Mouse (Mus musculus): Measurements from ENCODE around the gene Wdr34.
"Not testable (repeated sequence)": the region's sequence is repeated elsewhere in the genome, so short reads cannot be mapped to it uniquely, and the experiment has no call there.

Wdr34 gene

DNA sequence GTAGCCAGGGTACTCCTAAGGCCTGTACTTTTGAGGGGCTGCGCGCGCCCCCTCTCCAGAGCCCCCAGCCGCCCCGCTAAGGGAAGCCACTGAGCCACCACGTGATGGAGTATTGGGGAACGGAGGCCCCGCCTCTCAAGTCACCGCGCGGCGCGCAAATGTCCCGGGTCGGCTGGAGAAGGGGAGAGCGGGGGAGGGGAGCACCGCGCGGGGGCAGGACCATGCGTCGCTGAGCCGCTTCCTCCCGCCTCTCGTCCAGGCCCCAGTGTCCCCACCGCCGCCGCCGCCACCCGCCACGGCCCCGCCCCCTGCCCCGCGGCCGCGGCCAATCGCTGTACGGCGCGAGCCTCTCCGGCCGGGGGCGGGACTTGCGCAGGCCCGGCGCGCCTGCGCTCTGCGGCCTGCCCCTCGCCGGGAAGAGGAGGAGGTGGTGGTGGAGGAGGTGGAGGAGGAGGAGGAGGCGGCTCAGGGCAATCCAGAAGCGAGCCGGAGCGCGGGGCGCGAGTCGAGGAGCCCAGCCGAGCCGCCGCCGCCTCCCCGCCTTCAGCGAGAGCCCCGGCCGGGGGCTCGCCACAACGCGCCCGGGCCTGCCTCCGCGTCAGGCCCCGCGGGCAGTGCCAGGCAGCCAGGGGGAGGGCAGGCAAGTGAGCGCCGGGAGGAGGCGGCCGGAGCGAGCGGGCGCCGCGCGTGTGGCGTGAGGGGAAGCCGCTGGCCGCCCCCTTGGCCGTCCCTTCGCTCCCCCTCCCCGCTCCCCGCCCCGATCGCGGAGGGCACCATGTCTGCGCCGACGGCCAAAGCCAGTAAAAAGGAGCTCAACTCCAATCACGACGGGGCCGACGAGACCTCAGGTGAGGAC lies 17.6 kb upstream of the Wdr34 start:
- DNase-seq = peak; percentile 92 to 93

GRCm38 (mm10) chr2:30064298-30064697 lies 15.6 kb upstream of the Wdr34 start:
- DNase-seq = no peak

DNA sequence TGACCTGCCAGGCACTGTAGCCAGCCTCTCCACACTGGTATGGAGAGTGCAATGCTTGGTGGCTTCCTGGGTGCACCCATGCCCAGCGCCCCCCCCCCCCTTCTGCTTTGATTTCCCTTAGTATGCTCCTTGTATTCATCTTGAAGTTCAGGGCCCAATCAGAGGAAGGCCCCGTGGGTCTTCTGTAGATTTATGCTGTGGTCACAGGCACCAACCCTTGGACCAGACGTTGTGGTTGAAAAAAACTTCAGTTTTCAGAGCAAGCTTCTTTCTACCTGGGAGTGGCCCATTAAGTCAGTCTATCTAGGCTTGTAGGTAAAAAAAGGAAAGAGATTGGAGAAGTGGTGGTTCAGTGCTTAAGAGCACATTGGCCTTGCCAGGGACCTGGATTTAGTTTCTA lies 15.1 kb upstream of the Wdr34 start:
- DNase-seq = no peak

DNA sequence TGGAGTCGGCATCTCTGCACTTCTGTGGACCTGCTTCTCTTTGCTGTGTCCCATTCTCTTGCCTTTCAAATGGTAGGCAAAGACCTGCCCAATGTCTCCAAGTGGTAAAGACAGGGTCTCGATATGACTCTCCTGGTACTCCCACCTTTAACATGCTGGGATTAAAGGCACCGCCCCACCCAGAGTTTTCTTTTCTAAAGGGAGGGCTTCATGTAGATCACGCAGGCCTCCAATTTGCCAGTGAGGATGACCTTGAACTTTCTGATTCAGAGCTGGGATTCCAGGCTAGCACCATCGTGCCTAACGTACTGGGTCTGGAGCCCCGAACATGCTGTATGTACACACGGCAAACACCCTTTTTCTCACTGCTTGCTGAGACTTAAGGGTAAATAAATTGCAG lies 14.6 kb upstream of the Wdr34 start:
- no peak for DNase-seq

DNA sequence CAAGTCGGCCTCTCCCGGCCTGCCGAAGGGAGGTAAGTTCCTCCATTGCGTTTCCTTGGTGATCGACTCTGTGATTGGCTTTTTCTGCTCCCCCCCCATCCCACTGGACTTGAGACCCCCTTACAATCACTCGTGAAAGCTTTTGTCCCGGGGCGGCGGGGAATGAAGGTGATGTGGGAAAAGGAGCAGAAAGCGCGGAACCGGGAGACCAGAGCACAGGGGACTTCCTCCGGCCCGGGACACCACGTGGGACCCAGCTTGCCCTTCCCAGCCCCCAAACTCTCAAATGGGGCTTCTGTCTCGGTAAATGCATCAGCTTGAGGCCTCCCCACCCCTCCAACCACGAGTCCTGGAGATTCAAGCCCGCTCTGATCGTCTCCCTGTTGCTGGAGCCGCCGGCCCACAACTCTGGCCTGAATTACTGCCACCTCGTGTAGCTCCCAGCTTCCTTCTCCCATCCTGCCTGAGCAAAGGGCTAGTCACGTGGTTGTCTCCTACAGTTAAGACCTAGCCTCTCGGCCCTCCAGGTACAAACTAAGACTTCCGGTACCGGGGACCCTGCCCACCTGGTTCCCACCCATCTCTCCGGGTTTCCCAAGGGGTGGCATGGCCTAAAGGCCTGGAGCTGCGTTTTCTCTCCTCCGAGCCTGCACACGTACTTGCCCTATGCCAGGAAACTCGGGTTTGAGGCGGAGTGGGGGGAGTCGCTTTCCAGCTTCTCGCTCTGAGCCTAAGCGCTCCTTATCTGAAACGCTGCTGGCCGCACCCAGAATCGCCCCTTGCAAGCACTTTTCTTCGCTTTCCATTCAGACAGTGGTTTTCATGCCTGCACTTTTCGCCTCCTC lies 13.8 kb upstream of the Wdr34 start:
- peak; percentile 48 to 55 for DNase-seq

DNA sequence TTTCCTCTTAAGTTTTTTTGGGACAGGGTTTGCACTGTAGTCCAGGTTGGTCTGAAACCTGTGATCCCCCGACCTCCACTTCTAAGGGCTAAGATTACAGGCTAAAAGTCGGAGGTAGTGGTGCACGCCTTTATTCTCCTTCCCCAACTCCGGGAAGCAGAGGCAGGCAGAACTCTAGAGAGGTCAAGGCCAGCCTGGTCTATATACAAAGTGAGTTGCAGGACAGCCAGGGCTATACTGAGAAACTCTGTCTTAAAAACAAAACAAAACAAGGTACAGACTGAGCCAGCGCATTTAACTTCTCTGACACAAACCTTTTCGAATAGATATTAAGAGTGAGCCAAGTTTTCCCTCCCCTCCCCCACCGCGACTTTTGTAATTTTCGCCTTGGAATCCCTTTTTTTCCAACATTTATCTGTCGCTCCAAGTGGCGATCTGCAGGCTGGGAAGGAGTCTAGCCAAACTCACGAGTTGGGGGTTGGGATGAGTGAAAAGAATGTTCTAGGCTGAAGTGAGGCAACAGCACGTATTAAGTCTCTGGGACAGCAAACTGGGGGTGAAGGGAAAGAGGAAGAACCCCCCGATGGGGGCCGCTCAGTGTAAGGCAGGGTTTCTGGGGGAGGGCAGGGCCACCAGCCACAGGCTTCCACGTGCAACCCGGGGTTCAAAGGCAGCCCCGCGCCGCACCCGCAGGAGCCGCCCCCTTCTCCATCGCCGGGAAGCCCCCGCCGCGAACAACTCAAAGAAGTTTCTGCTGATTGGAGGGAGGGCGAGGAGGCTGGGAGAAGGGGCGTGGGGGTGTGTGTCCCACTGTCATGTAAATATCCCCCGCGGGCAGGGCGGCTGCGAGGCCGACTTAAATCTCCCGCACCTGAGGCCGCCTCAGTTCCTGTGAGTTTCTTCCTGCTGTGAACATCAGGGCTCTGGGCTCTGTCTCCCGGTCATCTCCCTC lies 12.8 kb upstream of the Wdr34 start:
- peak; percentile 61 to 76 for DNase-seq

DNA sequence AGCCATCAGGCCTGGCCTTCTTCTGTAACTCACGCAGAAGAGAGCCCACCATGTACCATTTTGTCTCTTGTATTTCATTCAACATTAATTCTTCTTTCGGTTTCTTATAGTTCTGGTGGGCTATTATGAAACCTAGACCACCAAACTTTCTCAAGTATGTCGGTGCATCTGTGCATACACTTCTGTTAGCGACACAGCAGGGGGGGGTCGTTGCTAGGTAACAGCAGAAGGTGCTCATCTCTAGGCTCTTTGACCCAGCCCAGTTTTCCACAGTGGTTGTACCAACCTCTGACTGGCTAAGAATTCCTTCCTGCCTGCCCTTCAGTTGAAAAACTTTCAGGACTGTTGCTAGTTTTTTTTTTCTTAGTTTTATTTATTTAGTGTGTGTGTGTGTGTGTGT lies 9.7 kb upstream of the Wdr34 start:
- no peak for DNase-seq

DNA sequence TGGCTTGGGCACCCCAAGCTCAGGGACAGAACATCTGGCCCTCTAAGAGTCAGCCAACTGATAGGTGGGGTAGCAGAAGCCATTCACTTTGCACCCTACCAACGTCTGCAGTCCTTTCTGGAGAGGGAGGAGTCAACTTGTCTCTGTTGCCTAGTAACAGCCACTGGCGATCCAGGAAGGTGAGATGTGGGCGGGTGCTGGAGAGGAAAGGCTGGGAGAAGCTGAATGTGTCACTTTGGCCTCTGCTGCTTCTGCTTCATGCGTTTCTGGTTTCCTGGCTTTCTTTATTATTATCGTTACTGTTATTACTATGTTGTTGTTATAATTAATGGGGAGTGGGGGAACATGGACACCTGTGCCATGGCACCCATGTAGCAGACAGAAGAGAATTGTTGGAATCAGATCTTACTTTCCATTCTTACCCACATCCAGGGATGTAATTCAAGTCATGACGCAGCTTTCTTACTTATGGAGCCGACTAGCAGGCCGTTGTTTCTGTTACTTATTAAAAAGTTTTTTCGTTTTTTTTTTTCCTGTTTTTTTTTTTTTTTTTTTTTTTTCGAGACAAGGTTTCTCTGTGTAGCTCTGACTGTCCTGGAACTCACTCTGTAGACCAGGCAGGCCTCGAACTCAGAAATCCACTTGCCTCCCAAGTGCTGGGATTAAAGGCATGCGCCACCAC lies 8.7 kb upstream of the Wdr34 start, which contains the start of gene Set:
TSS of gene Set (plus strand) at position 156 of the 682 bp plus-strand sequence.
- DNase-seq = no peak

DNA sequence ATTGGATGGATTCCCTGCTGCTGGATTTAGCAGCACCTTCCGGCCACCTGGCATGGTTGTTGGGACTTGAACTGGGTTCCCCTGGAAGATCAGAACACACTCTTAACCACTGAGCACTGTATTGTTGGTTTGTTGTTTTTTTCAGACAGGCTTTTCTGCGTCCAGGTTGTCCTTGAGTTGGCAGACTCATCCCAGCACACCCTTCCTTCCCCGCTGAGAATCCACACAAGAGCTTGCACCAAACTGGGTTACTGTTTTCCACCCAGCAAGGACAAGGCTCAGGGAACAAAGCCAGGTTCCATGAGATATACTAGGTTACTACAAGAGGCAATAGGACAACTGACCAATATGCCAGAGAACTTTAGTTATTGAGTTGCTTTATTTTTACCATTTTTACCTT lies 8.1 kb upstream of the Wdr34 start:
- DNase-seq = no peak

DNA sequence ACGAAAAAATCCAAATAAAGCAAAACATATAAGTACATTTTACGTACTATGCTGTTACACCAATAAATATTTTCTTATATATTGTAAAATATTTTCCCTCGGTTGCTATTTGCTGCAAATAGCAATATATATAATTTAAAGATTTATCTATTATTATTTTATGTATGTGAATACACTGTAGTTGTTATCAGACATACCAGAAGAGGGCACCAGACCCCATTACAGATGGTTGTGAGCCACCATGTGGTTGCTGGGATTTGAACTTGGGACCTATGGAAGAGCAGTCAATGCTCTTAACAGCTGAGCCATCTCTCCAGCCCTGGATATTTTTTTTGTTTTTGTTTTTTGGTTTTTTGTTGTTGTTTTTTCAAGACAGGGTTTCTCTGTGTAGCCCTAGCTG lies 6.6 kb upstream of the Wdr34 start:
- DNase-seq = not testable (repeated sequence)

DNA sequence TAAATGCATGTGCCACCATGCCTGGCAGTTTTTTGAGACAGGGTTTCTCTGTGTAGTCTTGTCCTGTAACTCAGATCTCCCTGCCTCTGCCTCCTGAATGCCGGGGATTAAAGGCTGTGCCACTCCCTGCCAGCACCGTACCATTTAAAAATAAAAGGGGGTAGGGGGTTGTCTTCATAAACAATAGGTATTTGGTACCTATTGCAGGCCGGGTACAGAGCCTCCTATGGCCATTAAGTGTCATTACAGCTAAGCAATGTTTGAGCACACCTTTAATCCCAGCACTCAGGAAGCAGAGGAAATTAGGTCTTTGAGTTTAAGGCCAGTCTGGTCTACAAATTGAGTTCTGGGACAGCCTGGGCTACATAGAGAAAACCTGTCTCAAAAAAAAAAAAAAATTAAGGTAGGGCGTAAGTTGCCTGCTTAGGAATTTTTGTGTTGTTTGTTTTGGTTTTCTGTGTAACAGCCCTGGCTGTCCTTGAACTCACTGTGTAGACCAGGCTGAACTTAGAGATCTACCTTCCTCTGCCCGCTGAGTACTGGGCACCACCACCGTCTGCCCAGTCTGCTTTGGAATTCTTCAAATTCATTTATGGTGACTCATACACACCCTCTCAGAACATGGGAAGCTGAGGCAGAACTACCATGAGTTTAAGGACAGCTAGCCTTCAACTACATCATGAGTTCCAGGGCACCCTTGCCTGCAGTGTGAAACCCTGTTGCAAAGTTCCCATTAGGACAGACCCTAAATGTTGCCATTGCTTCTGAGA lies 3.5 kb upstream of the Wdr34 start:
- no peak for DNase-seq

GRCm38 (mm10) chr2:30049831-30050230 lies 1.1 kb upstream of the Wdr34 start:
- DNase-seq = no peak

- no peak for DNase-seq
Observed at GRCm38 (mm10) chr2:30048101-30048501, 580 bp downstream of the Wdr34 start.

- no peak for DNase-seq
Observed at GRCm38 (mm10) chr2:30047127-30047526, 1.6 kb downstream of the Wdr34 start.

DNA sequence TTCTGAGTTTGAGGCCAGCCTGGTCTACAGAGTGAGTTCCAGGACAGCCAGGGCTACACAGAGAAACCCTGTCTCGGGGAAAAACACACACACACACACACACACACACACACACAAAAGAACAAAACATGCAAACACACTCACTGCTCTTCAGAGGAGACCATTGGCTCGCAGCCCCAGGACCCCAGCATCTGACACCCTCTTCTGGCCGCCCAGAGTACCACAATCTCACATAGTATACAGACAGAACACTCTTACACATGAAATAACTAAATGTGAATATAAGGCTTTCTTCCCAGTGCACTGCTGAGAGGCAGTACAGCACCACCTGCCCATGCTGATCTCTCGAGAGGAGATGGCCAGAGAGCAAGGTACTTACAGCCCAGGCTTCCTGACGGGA lies 4.1 kb downstream of the Wdr34 start:
- no peak for DNase-seq

GRCm38 (mm10) chr2:30042445-30042844 lies 6.2 kb downstream of the Wdr34 start:
- DNase-seq = peak; percentile 42 to 55

GRCm38 (mm10) chr2:30039687-30040086 lies 9.0 kb downstream of the Wdr34 start:
- DNase-seq = no peak

DNA sequence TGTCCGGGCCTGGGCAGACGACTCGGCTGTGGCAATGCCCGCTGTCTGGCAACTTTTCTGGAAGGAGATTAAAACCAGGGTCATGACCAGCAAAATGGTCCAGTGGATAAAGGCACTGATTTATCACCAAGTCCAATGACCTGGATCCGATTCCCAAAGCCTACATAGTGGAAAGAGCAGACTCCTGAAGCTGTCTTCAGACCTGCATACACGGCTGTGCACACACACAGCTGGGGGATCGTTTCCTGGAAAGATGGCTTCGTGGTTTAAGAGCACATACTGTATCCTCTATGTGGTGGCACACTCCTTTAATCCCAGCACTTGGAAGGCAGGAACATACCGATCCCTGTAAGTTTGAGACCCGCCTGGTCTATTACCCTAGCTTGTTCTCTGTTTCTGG lies 10.3 kb downstream of the Wdr34 start:
- DNase-seq = no peak

DNA sequence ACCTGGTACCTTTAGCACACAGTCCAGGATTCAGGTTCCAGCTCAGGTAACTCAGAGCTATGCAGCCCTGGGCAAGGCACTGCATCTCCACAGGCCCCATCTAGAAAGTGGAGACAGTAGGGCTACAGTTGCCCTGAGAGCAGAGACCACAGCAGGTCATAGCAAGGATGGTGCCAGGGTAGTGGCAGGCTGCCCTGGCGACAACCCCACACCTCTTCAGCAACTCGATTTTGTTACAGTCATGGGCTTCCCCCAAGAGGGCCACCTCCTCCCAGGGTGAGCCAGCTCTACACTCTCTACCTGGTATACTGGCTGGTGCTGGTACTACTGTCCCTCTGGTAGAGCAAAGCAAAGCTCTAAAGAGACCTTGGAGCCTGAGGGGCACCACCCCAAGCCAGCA lies 10.9 kb downstream of the Wdr34 start:
- no peak for DNase-seq

- no peak for DNase-seq
Observed at GRCm38 (mm10) chr2:30032957-30033356, 15.7 kb downstream of the Wdr34 start.

DNA sequence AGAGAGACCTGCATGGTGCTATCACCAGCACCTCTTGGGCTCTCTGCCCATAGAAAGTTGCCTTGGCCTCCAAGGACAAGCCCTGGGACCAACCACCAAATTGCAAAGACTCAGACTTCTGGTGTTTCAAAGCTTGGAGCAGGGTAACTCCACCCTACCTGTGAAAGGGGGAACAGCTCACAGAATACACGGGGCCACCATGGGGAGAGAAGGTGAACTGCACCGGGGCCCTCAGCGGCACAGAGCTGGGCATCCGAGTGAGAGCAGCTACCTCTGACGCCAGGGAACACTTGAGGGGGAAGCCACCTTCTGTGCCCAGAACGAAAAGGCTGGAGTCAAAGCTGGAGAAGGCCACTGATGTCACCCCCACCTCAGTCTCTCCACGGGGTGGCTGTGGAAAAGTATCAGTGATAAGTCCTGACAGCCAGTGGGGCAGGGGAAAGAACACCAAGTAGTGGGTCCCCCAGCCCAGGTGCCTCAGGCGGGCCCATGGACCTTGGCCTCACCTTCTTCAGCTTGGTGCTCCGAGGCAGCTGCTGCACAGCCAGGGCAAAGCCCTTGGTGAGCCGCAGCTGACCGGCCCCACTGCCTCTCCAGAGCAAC lies 16.3 kb downstream of the Wdr34 start:
- DNase-seq = no peak

All from thymus, adult 18-20 months (tissue).